Mouse (Mus musculus) lung, postnatal 0 days (tissue): ENCODE data around the gene Schip1. TPM values are rescaled to one million over a fixed set of nuclear protein-coding genes. Genes with fewer than 3 reads are reported as not detected.

Experiments used
- ATAC-seq: fragments of 200-750 bp; cut with Nextera tagmentation; 2 replicates; pipeline ENCODE4 v1.8.0; 2017; ENCODE audit warnings: moderate library complexity
- DNase-seq: peaks from one replicate; pipeline ENCODE4 v3.0.0-alpha.2; 2016; ENCODE audit warnings: low spot score
- H3K27ac ChIP-seq: fragments of 300-500 bp; sonication (generic); 2 replicates; pipeline ENCODE4 v1.5.1; 2014; ENCODE audit warnings: antibody characterized with exemption, mild to moderate bottlenecking, low read length, mixed read lengths
- H3K27me3 ChIP-seq: fragments of 300-500 bp; sonication (generic); replicated peaks from 2 replicates; pipeline ENCODE4 v1.6.1; 2014; ENCODE audit warnings: low read length, mixed read lengths; ENCODE audit not compliant: insufficient read depth
- H3K36me3 ChIP-seq: fragments of 300-500 bp; sonication (generic); 2 replicates; pipeline ENCODE4 v1.6.1; 2014; ENCODE audit warnings: low read length, mixed read lengths; ENCODE audit not compliant: insufficient read depth
- H3K4me1 ChIP-seq: fragments of 300-500 bp; sonication (generic); 2 replicates; pipeline ENCODE4 v1.6.1; 2014; ENCODE audit warnings: antibody characterized with exemption, low read depth, low read length, mixed read lengths; ENCODE audit not compliant: insufficient read depth
- H3K4me2 ChIP-seq: fragments of 300-500 bp; sonication (generic); replicated peaks from 2 replicates; pipeline ENCODE4 v1.6.1; 2014; ENCODE audit warnings: low read depth, mild to moderate bottlenecking, low read length, moderate library complexity, mixed read lengths
- H3K4me3 ChIP-seq: fragments of 300-500 bp; sonication (generic); 2 replicates; pipeline ENCODE4 v1.5.1; 2014; ENCODE audit warnings: low read depth, low read length
- H3K9ac ChIP-seq: fragments of 300-500 bp; sonication (generic); replicated peaks from 2 replicates; pipeline ENCODE4 v1.6.1; 2014; ENCODE audit warnings: low read depth, mild to moderate bottlenecking
- H3K9me3 ChIP-seq: fragments of 300-500 bp; sonication (generic); 2 replicates; pipeline ENCODE4 v1.6.1; 2016; ENCODE audit warnings: low read length, mixed read lengths
- CTCF ChIP-seq: IDR thresholded peaks from 2 replicates; pipeline ENCODE4 v1.5.1; 2016; ENCODE audit warnings: antibody characterized with exemption, mild to moderate bottlenecking
- EP300 ChIP-seq: IDR thresholded peaks from 2 replicates; pipeline ENCODE4 v1.6.1; 2016; ENCODE audit warnings: antibody characterized with exemption, mild to moderate bottlenecking, control low read depth
- WGBS: fragments of 180-500 bp; shearing (Covaris S2); extraction: QIAGEN DNeasy Blood & Tissue Kit; methylation state at CpG from one replicate; pipeline ENCODE4 v1.1.7; 2014; 5-methylcytosine and 5-hydroxymethylcytosine counted together
- polyA plus RNA-seq: library from polyadenylated mRNA; unstranded; fragments of >200 nt; fragmentation: Nextera tagmentation; extraction: Ambion mirVana; gene quantifications from 2 replicates; pipeline ENCODE4 v1.2.1, GENCODE M21; 2015

Gene Schip1
- polyA plus RNA-seq, 1 experiment from 2014 or later = 52.2 TPM

GRCm38 (mm10) chr3:68428081-68428480, 363.5 kb downstream of the Schip1 start:
- ATAC-seq (no peak), DNase-seq (no peak)
- Histone ChIP-seq H3K4me2 (no peak overlapping the region), H3K27ac (no peak overlapping the region), H3K9ac (no peak overlapping the region), H3K9me3 (no peaks in the 10 kb centered on the region), H3K36me3 (no peaks in the 10 kb centered on the region), H3K4me3 (no peak overlapping the region), H3K4me1 (no peaks in the 10 kb centered on the region), H3K27me3 (no peaks in the 10 kb centered on the region)
- 79% methylated on average over 5 of the region's 5 CpGs for WGBS
- no peak for TF ChIP-seq CTCF
- no peak for TF ChIP-seq EP300

GRCm38 (mm10) chr3:68434435-68434834, 369.8 kb downstream of the Schip1 start:
- no peak overlapping the region for H3K4me2 ChIP-seq
- H3K27ac ChIP-seq = no peak overlapping the region
- no peaks in the 10 kb centered on the region for H3K36me3 ChIP-seq
- no peak overlapping the region for H3K4me3 ChIP-seq
- TF ChIP-seq CTCF (no peak), EP300 (no peak)
- ATAC-seq (no peak), DNase-seq (no peak)
- no peak overlapping the region for H3K9ac ChIP-seq
- H3K27me3 ChIP-seq = no peaks in the 10 kb centered on the region
- H3K9me3 ChIP-seq = no peaks in the 10 kb centered on the region
- 70% methylated on average over 7 of the region's 7 CpGs for WGBS
- no peaks in the 10 kb centered on the region for H3K4me1 ChIP-seq

GRCm38 (mm10) chr3:68434897-68435296, 370.3 kb downstream of the Schip1 start:
- Histone ChIP-seq H3K27me3 (no peaks in the 10 kb centered on the region), H3K4me1 (no peaks in the 10 kb centered on the region), H3K4me2 (no peak overlapping the region), H3K36me3 (no peaks in the 10 kb centered on the region), H3K4me3 (no peak overlapping the region), H3K27ac (no peak overlapping the region), H3K9ac (no peak overlapping the region), H3K9me3 (no peaks in the 10 kb centered on the region)
- TF ChIP-seq EP300 = no peak
- TF ChIP-seq CTCF = no peak
- ATAC-seq (no peak), DNase-seq (no peak)
- WGBS = 91% methylated on average over 2 of the region's 2 CpGs

GRCm38 (mm10) chr3:68448480-68448879, 383.9 kb downstream of the Schip1 start:
- no peak overlapping the region for H3K27ac ChIP-seq
- no peak for DNase-seq
- H3K27me3 ChIP-seq = no peaks in the 10 kb centered on the region

GRCm38 (mm10) chr3:68451634-68452033, 387.0 kb downstream of the Schip1 start:
- DNase-seq (no peak), ATAC-seq (no peak)
- Histone ChIP-seq H3K27ac (no peak overlapping the region), H3K9me3 (no peaks in the 10 kb centered on the region), H3K27me3 (no peaks in the 10 kb centered on the region), H3K4me2 (no peak overlapping the region), H3K4me1 (no peaks in the 10 kb centered on the region), H3K4me3 (no peak overlapping the region), H3K36me3 (no peaks in the 10 kb centered on the region), H3K9ac (no peak overlapping the region)
- WGBS = 94% methylated on average over 1 of the region's 1 CpGs
- TF ChIP-seq EP300 = no peak
- no peak for TF ChIP-seq CTCF

More at GRCm38 (mm10) chr3:68448480-68448879, 383.9 kb downstream of the Schip1 start:
- WGBS = 69% methylated on average over 2 of the region's 2 CpGs
- no peaks in the 10 kb centered on the region for H3K4me1 ChIP-seq
- H3K4me3 ChIP-seq = no peak overlapping the region
- no peaks in the 10 kb centered on the region for H3K9me3 ChIP-seq
- no peak overlapping the region for H3K4me2 ChIP-seq
- H3K36me3 ChIP-seq = no peaks in the 10 kb centered on the region
- H3K9ac ChIP-seq = no peak overlapping the region
- ATAC-seq = no peak
- TF ChIP-seq CTCF (no peak), EP300 (no peak)

GRCm38 (mm10) chr3:68453266-68453665, 388.7 kb downstream of the Schip1 start:
- no peak overlapping the region for H3K4me3 ChIP-seq
- DNase-seq = peak; percentile 78
- H3K4me2 ChIP-seq = no peak overlapping the region
- H3K4me1 ChIP-seq = no peaks in the 10 kb centered on the region
- peak; percentile 89 for ATAC-seq
- H3K36me3 ChIP-seq = no peaks in the 10 kb centered on the region
- peak overlapping the region; percentile 33; the same call in 1 of the 2 replicates for H3K27ac ChIP-seq
- no peak overlapping the region for H3K9ac ChIP-seq
- 8% methylated on average over 5 of the region's 5 CpGs for WGBS
- H3K9me3 ChIP-seq = no peaks in the 10 kb centered on the region
- H3K27me3 ChIP-seq = no peaks in the 10 kb centered on the region
- no peak for TF ChIP-seq CTCF
- TF ChIP-seq EP300 = peak; percentile 40; the same call in 1 of the 2 replicates

- WGBS = 43% methylated on average over 10 of the region's 10 CpGs
- Histone ChIP-seq H3K4me3 (no peak overlapping the region), H3K4me1 (no peaks in the 10 kb centered on the region), H3K27ac (no peak overlapping the region), H3K9ac (no peak overlapping the region), H3K9me3 (no peaks in the 10 kb centered on the region), H3K36me3 (no peaks in the 10 kb centered on the region), H3K27me3 (no peaks in the 10 kb centered on the region), H3K4me2 (no peak overlapping the region)
- peak; percentile 64 for DNase-seq
- TF ChIP-seq CTCF (no peak), EP300 (no peak)
- peak; percentile 61 for ATAC-seq
Measured at GRCm38 (mm10) chr3:68453719-68454455, 389.3 kb downstream of the Schip1 start.
